Mouse (Mus musculus) cerebellum, adult 2 months (tissue): ENCODE results near the gene Dcst1. TPM values are rescaled to one million over a fixed set of nuclear protein-coding genes. Genes with fewer than 3 reads are reported as not detected.

Experiments
- DNase-seq, 2 experiments: peaks; one replicate each; pipeline ENCODE4 v3.0.0; 2021
- H3K27ac ChIP-seq: fragments of 200-500 bp; 2 replicates; pipeline ENCODE4 v1.5.1; 2012; ENCODE audit warnings: low read length, control low read depth, inconsistent platforms; ENCODE audit not compliant: insufficient read depth
- H3K27me3 ChIP-seq: fragments of 200-500 bp; 2 replicates; pipeline ENCODE4 v1.6.1; 2012; ENCODE audit warnings: inconsistent platforms, mild to moderate bottlenecking, low read length, moderate library complexity; ENCODE audit not compliant: control insufficient read depth, insufficient read depth
- H3K4me1 ChIP-seq: fragments of 200-500 bp; 2 replicates; pipeline ENCODE4 v1.6.1; 2011; ENCODE audit warnings: low read length; ENCODE audit not compliant: control insufficient read depth, insufficient read depth
- H3K4me3 ChIP-seq: fragments of 200-500 bp; replicated peaks from 2 replicates; pipeline ENCODE3; 2011; ENCODE audit warnings: mild to moderate bottlenecking, low read depth, low read length, control low read depth; ENCODE audit not compliant: insufficient read depth
- CTCF ChIP-seq: fragments of 200-500 bp; IDR thresholded peaks from 2 replicates; pipeline ENCODE4 v1.5.1; 2011; ENCODE audit warnings: low read depth, mild to moderate bottlenecking, control low read depth, low read length, moderate library complexity, borderline replicate concordance; ENCODE audit not compliant: insufficient read depth
- POLR2A ChIP-seq: fragments of 200-500 bp; IDR thresholded peaks from 2 replicates; pipeline ENCODE4 v1.6.1; 2011; ENCODE audit warnings: low read length, control low read depth, borderline replicate concordance; ENCODE audit not compliant: insufficient read depth
- WGBS: fragments of 180-500 bp; shearing (Covaris S2); methylation state at CpG from one replicate; pipeline ENCODE4 v1.1.7; 2018; 5-methylcytosine and 5-hydroxymethylcytosine counted together
- polyA plus RNA-seq: library from polyadenylated mRNA; depleted of rRNA; stranded (reverse); fragments of >200 nt; gene quantifications from 2 replicates; pipeline ENCODE4 v1.2.3, GENCODE M21; 2012

Gene Dcst1
- polyA plus RNA-seq, 1 experiment: 0.10 TPM

DNA sequence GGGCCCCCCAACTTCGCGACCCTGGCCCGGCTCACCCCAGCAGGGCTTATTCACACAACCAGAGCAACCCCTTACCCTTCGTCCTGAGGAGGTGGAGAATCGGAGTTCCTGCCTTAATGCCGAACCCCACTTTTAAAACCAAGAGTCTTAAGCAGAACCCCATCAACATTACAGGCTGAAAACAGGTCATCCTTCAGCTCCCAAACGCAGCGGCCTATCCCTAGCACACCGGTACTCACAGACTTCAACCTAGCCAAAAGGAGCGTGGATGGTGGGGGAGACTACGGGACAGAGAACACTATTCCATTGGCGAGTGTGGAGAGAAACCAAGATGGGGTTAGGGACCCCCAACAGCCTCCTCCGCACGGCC, 42.9 kb downstream of the Dcst1 start:
- no peak for DNase-seq
- Histone ChIP-seq H3K4me3 (peak overlapping the region; percentile 36), H3K27ac (no peak overlapping the region), H3K27me3 (peaks cover 6% of the 10 kb centered on the region; the same call in 1 of the 2 replicates), H3K4me1 (peaks cover 9% of the 10 kb centered on the region; the same call in 1 of the 2 replicates)
- WGBS: under 1% methylated on average over 14 of the region's 14 CpGs
- TF ChIP-seq POLR2A (no peak), CTCF (no peak)

DNA sequence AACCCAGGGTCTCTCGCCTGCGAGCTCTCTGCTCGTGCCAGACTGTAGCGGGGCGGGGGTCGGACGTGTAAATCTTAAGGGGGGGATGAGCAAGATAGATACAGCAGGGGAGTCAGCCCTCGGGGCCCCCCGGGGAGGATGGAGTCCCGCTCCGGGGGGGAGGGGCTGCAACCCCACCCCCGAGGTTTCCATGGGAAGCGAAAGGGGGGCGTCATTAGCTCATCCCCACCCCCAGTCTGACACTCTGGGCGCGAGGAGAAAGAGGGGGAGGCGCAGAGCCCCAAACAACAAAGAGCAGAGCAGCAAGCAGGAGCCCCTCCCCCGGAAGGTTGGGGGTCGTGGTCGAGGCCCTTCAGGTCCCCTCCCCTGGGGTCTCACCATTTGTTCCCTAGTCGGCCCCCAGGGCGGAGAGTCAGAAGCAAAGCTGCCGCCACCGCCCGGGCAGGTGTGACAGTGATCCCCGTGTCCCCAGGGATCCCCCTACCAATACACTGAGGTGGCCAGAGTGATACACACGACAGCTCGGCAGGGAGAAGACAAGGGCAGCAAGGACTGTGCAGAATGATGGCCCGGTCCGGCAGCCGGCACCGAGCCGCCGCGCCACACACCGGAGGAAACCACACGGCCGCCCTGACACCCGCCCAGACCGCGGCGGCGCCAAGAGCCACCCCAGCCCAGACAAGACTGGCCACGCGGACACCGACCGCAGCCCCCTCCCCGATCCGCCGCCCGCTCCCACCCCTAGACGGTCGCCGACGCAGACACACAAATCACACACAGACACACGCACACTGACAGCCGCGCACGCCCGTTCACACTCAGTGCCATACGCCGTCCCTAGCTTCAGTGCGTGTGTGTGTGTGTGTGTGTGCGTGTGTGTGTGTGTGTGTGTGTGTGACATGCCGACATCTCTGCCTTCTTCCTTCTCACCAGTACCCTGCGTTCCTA, 43.6 kb downstream of the Dcst1 start:
- peaks cover 9% of the 10 kb centered on the region; the same call in 1 of the 2 replicates for H3K4me1 ChIP-seq
- WGBS: under 1% methylated on average over 64 of the region's 66 CpGs
- H3K27ac ChIP-seq: no peak overlapping the region
- peaks cover 6% of the 10 kb centered on the region; the same call in 1 of the 2 replicates for H3K27me3 ChIP-seq
- H3K4me3 ChIP-seq: peak overlapping the region; percentile 36
- TF ChIP-seq POLR2A (no peak), CTCF (no peak)
- no peak for DNase-seq

DNA sequence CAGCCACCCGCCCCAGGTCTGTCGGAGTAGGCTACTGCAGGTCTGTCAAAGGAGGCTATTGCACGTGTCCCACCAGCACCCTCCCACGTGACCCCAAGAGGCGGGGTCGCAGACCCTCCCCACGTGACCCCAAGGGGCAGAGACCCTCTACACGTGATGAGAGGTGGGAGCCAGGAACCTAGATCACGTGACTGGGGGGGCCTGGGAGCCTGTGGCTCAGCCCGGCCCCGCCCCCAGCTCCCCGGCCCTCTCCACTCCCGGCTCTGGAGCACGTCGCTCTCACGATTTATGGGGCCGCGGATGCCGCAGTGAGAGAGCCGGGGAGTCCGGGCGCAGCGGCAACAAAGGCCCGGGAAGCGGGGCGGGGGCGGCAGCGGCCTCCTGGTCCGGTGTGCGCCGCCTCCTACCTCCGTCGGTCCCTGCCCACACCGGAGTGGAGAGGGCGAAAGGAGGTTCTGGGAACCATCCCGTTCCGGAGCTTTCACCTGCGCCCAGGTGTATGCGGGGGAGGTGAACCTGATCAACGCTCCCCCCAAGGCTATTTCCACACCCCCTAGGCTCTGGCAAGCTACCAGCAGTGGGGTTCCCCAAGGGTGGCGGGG, 44.4 kb downstream of the Dcst1 start:
- H3K27me3 ChIP-seq: peaks cover 6% of the 10 kb centered on the region; the same call in 1 of the 2 replicates
- no peak for DNase-seq
- peak overlapping the region; percentile 3 for H3K4me3 ChIP-seq
- peaks cover 13% of the 10 kb centered on the region for H3K4me1 ChIP-seq
- no peak for TF ChIP-seq POLR2A
- no peak for TF ChIP-seq CTCF
- no peak overlapping the region for H3K27ac ChIP-seq
- under 1% methylated on average over 41 of the region's 41 CpGs for WGBS

DNA sequence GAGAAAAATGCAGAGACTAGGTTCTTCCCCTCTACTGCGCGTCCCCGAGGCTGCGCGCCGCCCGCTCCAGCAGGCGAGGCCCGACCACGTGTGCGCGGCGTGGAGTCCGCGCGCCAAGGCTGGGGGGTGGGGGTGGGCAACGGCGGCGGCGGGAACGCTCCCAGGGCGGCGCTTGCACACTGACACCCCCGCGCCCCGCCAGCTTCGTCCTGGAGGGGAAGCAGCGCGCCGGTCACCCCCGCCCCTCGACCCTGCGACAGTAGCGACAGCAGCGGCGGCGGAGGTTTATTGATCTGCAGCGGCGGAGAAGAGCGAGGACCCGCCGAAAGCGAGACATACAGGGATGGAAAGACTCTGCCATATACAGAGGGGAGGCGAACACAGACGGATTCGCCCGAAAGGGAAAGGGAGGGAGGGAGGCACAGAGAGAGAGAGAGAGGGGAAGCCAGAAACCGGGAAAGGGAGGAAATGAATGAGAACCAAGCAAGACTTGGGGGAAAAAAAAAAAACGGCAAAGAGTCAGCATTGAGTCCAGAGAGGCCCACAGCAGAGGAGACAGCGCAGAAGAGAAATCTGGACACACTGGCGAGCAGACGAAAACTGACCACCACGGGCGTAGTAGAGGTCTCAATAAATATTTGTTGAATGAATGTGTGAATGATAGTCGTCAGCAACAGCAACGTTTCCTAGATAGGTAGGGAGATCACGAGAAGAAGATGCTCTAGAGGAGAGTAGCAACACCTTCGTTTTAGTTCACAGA, 45.3 kb downstream of the Dcst1 start:
- Histone ChIP-seq H3K27me3 (peaks cover 6% of the 10 kb centered on the region; the same call in 1 of the 2 replicates), H3K27ac (no peak overlapping the region), H3K4me1 (peaks cover 13% of the 10 kb centered on the region), H3K4me3 (no peak overlapping the region)
- TF ChIP-seq POLR2A (no peak), CTCF (no peak)
- DNase-seq: no peak
- 4% methylated on average over 58 of the region's 58 CpGs for WGBS

DNA sequence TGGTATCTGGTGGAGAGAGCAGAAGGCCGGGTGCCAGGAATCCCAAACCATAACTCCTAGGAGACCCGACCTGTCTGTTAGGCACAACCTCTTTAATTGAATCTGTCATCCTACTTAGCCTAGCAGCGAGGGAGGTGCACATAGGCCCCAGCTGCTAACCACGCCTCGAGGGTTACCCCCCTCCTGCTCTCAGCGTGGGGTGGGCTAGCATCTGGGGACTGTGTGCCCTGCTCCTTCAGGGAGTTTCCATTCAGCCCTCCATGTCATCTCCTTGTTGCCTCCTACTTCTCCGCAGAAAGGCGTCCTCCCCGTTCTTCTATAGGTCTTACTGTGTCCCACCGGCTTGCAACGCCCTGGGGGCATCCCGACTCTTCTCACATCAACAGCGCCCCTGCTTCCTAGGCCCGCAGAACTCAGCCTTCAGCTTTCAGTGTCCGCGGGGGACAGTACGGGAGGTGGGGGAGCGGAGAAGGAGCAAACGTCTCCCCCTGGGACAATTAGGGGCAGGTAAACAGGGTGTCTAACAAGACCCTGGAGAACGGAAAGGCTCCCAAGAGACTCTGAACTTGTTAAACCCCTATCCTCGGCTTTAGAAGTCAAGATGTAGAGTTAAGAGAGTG, 46.0 kb downstream of the Dcst1 start:
- no peak for DNase-seq
- no peak overlapping the region for H3K4me3 ChIP-seq
- H3K27me3 ChIP-seq: peaks cover 6% of the 10 kb centered on the region; the same call in 1 of the 2 replicates
- H3K4me1 ChIP-seq: peaks cover 13% of the 10 kb centered on the region
- 18% methylated on average over 21 of the region's 21 CpGs for WGBS
- H3K27ac ChIP-seq: no peak overlapping the region
- TF ChIP-seq POLR2A: no peak
- no peak for TF ChIP-seq CTCF

DNA sequence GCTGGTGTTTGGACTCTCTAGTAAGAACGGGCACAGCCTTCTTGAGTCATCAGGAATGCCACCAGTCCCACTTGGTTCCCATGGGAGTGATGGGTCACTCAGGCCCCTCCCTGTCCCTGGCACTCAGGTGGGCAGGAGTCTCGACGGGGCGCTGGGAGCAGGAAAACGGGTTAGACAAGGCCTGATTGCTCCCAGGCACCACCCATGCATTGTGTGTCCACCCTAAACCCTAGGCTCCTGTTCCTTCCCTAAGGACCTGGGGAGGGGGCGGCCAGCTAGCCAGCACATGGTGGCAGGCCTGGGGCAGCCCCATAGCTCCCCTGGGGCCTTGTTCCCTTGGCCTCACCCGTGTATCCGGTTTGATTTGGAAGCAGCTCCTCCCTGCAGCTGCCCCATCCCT, 46.7 kb downstream of the Dcst1 start:
- Histone ChIP-seq H3K27ac (no peak overlapping the region), H3K4me1 (peaks cover 13% of the 10 kb centered on the region), H3K27me3 (peaks cover 6% of the 10 kb centered on the region; the same call in 1 of the 2 replicates), H3K4me3 (no peak overlapping the region)
- TF ChIP-seq CTCF (no peak), POLR2A (no peak)
- DNase-seq: no peak
- 52% methylated on average over 8 of the region's 8 CpGs for WGBS

DNA sequence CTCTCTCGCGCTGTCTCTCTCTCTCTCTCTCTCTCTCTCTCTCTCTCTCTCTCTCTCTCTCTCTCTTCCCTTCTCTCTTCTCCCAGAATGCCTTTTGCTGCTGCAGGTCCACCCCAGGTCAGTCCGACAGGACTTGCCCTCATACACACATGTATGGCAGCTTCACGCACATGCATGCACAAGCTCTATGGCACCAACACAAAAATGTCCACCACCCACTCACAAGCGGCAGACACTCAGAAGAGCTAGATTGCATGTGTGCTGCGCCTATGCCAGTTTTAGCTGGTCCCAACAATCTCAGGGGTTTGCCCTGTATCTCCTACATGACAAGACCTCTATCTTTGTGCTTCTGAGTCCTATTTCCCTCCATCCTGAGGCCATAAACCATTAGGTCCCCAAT, 47.8 kb downstream of the Dcst1 start:
- Histone ChIP-seq H3K4me3 (no peak overlapping the region), H3K27me3 (peaks cover 6% of the 10 kb centered on the region; the same call in 1 of the 2 replicates), H3K4me1 (peaks cover 13% of the 10 kb centered on the region), H3K27ac (no peak overlapping the region)
- no peak for DNase-seq
- 67% methylated on average over 6 of the region's 6 CpGs for WGBS
- TF ChIP-seq CTCF (no peak), POLR2A (no peak)
